Mouse (Mus musculus) testis, adult 2 months (tissue): ENCODE data around the gene Gm9945. TPM values are rescaled to one million over a fixed set of nuclear protein-coding genes. Genes with fewer than 3 reads are reported as not detected.

Experiments
- H3K27ac ChIP-seq: fragments of 200-500 bp; 2 replicates; pipeline ENCODE4 v1.5.1; 2012; ENCODE audit warnings: low read depth, low read length; ENCODE audit not compliant: control insufficient read depth, insufficient read depth
- H3K27me3 ChIP-seq: fragments of 200-500 bp; 2 replicates; pipeline ENCODE4 v1.6.1; 2012; ENCODE audit warnings: mild to moderate bottlenecking, low read length, moderate library complexity; ENCODE audit not compliant: control insufficient read depth, insufficient read depth
- H3K36me3 ChIP-seq: fragments of 200-500 bp; 2 replicates; pipeline ENCODE4 v1.6.1; 2012; ENCODE audit warnings: mild to moderate bottlenecking, low read length; ENCODE audit not compliant: control insufficient read depth, insufficient read depth
- H3K4me1 ChIP-seq: fragments of 200-500 bp; 2 replicates; pipeline ENCODE4 v1.6.1; 2012; ENCODE audit warnings: low read length; ENCODE audit not compliant: control insufficient read depth, insufficient read depth
- H3K4me3 ChIP-seq: fragments of 200-500 bp; 2 replicates; pipeline ENCODE4 v1.5.1; 2012; ENCODE audit warnings: low read depth, mild to moderate bottlenecking, low read length, moderate library complexity, mixed read lengths; ENCODE audit not compliant: control insufficient read depth
- CTCF ChIP-seq: fragments of 200-500 bp; IDR thresholded peaks from 2 replicates; pipeline ENCODE4 v1.5.1; 2012; ENCODE audit warnings: low read depth, mild to moderate bottlenecking, inconsistent platforms, low read length, moderate library complexity; ENCODE audit not compliant: control insufficient read depth, insufficient read depth, insufficient replicate concordance
- POLR2A ChIP-seq: fragments of 200-500 bp; IDR thresholded peaks from 2 replicates; pipeline ENCODE4 v1.6.1; 2012; ENCODE audit warnings: low read depth, mild to moderate bottlenecking, inconsistent platforms, low read length, moderate library complexity; ENCODE audit not compliant: control insufficient read depth
- polyA plus RNA-seq: library from polyadenylated mRNA; depleted of rRNA; stranded (reverse); fragments of >200 nt; gene quantifications from 2 replicates; pipeline ENCODE4 v1.2.3, GENCODE M21; 2012

The Gm9945 gene
- polyA plus RNA-seq, 1 experiment: not detected

DNA sequence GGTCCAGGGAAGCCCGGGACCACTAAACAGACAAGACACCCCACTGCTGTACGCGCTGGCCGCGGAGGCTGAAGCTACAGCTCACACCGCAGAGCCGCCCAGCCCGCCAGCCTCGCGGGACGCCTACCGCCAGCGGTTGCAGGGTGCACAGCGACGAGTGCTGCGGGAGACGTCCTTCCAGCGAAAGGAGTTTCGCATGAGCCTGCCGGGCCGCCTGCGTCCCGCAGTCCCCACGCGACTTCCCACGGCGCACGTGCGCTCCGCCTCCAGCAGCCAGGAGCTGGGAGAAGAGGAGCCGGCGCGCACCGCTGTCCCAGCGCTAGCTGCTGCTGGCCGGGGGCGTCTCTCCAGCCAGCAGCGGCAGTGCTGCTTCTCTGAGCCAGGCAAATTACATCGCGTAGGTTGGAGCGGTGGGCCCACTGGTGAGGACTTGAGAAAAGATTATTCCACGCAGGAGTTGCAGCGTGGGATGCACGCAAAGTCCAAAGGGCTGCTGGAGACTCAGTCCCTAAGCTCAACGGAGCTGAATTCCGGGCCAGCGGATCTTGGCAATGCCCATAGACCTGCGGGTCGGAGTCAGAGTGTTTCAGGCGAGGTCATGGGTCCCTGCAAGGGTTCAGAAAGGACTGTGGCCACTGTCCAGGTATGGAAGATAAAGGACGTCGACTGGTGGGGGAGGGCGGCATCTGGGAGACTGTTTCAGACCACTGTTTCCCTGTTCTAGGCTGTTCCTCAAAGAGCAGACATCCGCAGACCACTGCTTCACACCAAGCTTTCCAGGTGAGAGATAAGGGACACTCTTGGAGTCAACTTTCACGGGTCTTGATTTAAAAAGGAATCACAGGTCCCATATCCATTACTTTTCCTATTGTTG lies 16.2 kb upstream of the Gm9945 start:
- no peaks in the 10 kb centered on the region for H3K36me3 ChIP-seq
- TF ChIP-seq CTCF (no peak), POLR2A (no peak; the same call in 1 of the 2 replicates)
- peaks cover 16% of the 10 kb centered on the region for H3K4me1 ChIP-seq
- no peak overlapping the region for H3K27ac ChIP-seq
- H3K4me3 ChIP-seq: peak overlapping the region; percentile 49
- peaks cover 2% of the 10 kb centered on the region; the same call in 1 of the 2 replicates for H3K27me3 ChIP-seq

DNA sequence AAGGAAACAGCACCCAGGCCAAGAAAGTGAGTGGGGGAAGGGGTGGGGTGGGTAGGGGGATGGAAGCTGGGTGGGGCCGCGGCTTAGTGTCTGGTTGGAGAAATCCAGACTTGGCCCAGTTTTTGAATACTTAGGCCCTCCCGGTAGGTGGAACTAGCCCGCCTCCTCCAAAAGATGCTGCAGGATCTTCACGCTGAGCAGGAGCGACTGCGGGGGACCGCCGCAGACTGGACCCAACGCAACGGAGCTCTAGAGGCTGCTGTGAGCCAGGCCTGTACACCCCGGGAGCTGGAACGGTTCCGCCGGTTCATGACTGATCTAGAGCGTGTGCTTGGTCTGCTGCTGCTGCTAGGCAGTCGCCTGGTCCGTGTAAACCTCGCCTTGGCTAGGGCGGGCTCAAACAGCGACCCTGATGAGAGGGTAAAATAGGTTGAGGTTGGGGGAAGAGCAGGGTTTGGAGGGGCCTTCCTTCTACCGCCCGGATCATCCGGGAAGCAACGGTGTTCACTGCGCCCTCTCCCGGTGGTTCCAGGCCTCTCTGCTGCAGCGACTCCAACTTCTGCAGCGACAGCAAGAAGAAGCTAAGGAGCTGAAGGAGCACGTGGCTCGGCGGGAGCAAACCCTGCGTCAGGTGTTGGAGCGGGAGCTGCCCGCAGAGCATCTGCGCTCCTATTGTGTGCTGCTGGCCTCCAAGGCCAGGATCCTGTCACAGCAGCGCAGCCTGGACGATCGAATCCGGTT lies 13.6 kb upstream of the Gm9945 start:
- Histone ChIP-seq H3K4me3 (peak overlapping the region; percentile 52), H3K27me3 (peaks cover 2% of the 10 kb centered on the region; the same call in 1 of the 2 replicates), H3K27ac (no peak overlapping the region)

DNA sequence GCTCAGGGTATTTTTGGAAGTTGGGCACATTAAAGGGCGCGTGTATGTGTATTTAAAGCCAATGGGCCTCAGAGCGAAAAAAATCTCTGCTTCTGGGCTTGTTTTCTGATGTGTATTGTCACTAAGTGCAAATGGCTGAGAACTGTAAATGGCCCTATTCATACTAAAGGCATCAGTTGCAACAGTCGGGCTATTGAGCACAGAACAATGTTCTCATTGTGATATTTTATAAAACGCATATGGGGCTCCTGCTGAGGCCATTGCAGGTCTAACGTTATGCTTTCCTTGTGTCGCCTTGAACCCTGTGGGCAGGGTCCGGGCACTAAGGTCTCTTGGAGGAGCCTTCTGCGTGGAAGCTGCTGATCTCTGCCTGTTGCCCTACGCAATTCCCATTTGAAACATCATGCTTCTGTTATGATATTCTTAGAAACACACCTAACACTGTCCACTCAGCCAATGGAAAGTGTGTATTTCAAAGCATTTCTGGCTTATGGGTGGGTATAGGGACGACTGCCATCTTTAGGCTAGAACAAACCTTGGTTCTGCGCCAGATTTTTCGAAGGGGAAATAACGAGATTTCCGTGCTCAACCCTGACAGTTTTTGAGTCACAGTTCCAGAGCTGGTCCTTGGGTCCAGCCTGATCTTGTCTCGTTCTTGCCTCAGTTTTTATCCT lies 10.5 kb upstream of the Gm9945 start:
- H3K36me3 ChIP-seq: no peaks in the 10 kb centered on the region
- H3K4me3 ChIP-seq: peak overlapping the region; percentile 83
- H3K4me1 ChIP-seq: peaks cover 14% of the 10 kb centered on the region
- no peak for TF ChIP-seq CTCF
- TF ChIP-seq POLR2A: no peak
- no peak overlapping the region for H3K27ac ChIP-seq
- H3K27me3 ChIP-seq: no peaks in the 10 kb centered on the region

More for the DNA sequence above, 13.6 kb upstream of the Gm9945 start:
- Histone ChIP-seq H3K36me3 (no peaks in the 10 kb centered on the region), H3K4me1 (peaks cover 28% of the 10 kb centered on the region)
- TF ChIP-seq CTCF (peak; percentile 69; the same call in 1 of the 2 replicates), POLR2A (no peak; the same call in 1 of the 2 replicates)

DNA sequence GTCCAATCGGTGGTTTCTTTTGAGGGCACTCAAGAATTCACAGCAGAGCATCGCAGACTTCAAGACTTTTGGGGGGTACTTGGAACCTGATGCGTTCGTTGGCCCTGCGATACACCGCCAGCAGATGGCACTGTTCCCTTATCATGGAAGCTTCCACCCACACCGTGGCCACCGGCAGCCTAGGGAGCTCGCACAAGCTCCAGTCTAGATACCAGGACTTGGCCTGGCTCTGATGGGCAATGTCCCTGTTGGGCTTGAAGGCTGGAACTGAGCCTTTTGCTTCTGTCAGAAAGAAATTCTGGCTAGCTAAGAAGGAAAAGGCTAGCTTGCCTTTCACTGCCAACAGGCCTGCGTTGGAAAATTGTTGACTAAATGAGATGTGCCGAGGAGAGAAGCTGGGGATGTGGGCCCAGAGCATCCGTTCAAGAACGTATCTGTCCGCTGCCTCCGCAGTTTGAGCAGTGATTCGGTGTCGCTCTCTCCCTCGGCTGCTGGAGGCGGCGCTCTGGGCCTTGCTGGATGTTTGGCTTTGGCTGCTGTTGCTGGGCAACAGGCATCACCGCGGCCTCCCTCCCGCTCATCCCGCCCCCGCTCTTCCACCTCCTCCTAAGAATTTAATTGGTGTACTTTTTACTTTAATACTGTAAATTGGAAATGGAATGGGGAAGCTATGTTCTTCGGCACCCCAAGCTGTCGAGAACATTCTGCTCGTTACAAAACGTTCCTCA lies 9.8 kb upstream of the Gm9945 start, which contains the start of gene Gm9837:
Gene Gm9837, minus strand, starts transcription at position 512 of the 728 bp plus-strand sequence.
- Histone ChIP-seq H3K4me3 (peak within 1 kb of the TSS; percentile 83), H3K27ac (peak within 1 kb of the TSS; percentile 34; the same call in 1 of the 2 replicates)

DNA sequence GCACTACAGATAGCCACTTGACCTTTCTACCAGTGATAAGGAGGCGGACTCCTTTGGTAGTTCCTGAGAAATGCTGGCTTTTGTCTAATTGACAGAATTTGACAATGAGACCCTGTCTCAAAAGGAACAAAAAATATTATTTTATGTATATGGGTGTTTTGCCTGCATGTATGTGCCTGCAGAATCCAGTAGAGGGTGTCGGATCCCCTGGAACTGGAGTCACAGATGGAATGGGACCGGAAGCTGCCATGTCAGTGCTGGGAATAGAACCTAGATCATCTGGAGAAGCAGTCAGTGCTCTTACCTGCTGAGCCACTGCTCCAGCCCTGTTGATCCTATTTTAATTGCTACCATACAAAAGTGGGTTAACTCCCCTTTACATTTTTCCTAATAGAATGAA lies 7.3 kb upstream of the Gm9945 start:
- no peaks in the 10 kb centered on the region for H3K27me3 ChIP-seq

More for the DNA sequence above, 9.8 kb upstream of the Gm9945 start, which contains the start of gene Gm9837:
- Histone ChIP-seq H3K27me3 (no peaks in the 10 kb centered on the region), H3K36me3 (no peaks in the 10 kb centered on the region), H3K4me1 (peaks cover 14% of the 10 kb centered on the region)
- TF ChIP-seq CTCF (peak; percentile 93; the same call in 1 of the 2 replicates), POLR2A (peak; percentile 40; the same call in 1 of the 2 replicates)

DNA sequence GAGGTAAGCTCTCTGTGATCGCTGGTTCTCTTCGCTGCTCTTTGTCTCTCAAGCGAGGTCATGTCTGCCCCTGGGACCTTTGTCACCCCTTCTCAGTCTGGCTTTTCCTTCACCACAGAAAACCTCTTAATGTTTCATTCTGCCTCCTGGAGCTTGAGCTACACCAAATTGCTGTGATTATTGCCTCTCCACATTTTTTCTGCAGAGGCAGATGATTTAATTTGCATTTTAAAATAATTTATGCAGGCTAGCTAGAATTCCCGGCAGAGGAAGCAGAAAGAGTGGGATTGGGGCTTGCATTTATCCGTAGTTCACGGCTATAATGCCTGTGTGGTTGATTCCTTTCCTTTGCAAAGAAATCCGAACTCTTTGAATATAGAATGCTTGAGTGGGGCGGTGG lies 4.3 kb upstream of the Gm9945 start:
- Histone ChIP-seq H3K27me3 (no peaks in the 10 kb centered on the region), H3K4me3 (no peak overlapping the region), H3K36me3 (no peaks in the 10 kb centered on the region), H3K4me1 (peaks cover 12% of the 10 kb centered on the region), H3K27ac (no peak overlapping the region)
- TF ChIP-seq POLR2A: no peak
- no peak for TF ChIP-seq CTCF

More for the DNA sequence above, 7.3 kb upstream of the Gm9945 start:
- no peak overlapping the region for H3K27ac ChIP-seq
- H3K4me3 ChIP-seq: no peak overlapping the region
- H3K36me3 ChIP-seq: no peaks in the 10 kb centered on the region
- TF ChIP-seq POLR2A (no peak), CTCF (no peak)
- H3K4me1 ChIP-seq: peaks cover 12% of the 10 kb centered on the region
